Mouse (Mus musculus) frontal cortex, adult 2 months (tissue): ENCODE results near the gene Fam222a. TPM values are rescaled to one million over a fixed set of nuclear protein-coding genes. Genes with fewer than 3 reads are reported as not detected.
A peak's percentile ranks its signal among the peaks of the same experiment; 100 is the strongest.

ENCODE experiments used
- DNase-seq, 2 experiments: peaks; one replicate each; pipeline ENCODE4 v3.0.0; 2022; ENCODE audit warnings: low spot score in 1 of 2; ENCODE audit errors: extremely low spot score in 1 of 2
- polyA plus RNA-seq: library from polyadenylated mRNA; depleted of rRNA; stranded (reverse); fragments of >200 nt; gene quantifications from 2 replicates; pipeline ENCODE4 v1.2.3, GENCODE M21; 2012; rRNA removed

Fam222a gene
- polyA plus RNA-seq, result 8.3 and 10.6 TPM in 2 replicates

DNA sequence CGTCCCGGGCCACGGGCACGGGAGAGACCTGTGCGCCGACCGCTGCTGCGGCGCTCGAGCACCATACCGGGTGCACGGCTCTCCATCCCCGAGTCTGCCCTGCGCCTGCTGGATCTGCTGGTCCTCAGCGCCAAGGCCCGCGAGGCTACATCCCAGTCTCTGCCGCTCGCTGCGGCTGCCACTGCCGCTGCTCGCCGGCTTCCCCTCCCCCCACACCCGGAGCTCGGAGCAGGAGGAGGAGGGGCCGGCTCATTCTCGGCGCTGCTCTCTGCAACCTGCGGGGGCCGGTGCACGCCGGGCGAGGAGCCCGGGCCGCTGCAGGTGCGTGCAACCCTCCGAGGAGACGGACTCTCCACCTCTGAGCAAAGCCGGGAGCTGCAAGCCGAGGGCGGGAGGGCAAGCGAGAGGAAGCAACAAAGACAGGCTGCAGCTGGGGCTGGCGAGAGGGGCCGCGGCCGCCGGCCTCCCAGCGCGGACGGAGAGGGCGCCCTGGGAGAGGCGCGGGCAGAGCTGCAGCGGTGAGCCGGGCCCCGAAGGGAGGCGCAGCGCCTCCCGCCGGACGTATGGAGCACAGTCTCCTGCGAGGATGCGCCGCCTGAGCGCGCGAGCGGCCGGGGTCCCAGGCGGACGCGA lies at the start of gene Fam222a:
Gene Fam222a, plus strand, starts transcription at position 452 of the 633 bp plus-strand sequence.
- peak in 1 of 2 experiments; percentile 57 for DNase-seq

DNA sequence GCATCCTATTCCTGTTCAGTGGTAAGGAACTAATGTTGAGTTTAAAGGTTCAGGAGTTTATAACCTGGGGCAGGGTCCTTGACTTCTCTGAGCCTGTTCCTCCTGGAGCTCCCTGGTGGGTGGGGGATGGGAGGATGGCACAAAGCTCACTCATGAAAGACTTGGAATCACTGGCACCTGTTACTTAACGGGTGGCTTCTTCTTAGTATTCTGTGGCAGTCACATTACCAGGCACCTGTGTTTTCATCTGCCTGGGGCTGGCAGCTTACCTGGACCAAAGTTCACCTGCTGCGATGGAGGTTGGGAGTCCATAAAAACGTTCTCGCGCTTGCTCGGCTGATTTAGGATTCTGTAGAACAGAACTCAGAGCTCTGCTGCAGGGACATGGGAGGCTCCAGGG lies 39.5 kb upstream of the Fam222a start:
- no peak for DNase-seq

DNA sequence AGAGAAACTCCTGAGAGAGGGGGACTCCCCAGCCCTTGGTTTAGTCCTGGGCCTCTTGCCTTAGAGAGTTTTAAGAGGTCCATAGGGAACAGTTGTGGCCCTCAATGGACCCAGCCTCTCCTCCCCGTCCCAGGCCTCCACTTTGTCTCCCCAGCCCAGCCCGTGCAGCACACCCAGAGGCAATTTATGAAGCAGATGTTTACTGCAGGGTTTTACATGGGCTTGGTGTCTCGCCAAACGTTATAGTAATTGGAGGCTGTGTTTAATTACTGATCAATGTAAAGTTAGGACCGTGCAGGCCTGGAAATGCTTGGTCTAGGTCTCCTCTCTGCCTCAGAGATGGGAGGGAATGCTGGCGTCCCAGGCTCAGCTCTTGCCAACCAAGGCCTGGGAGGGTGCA lies 37.5 kb upstream of the Fam222a start:
- DNase-seq, result no peak

DNA sequence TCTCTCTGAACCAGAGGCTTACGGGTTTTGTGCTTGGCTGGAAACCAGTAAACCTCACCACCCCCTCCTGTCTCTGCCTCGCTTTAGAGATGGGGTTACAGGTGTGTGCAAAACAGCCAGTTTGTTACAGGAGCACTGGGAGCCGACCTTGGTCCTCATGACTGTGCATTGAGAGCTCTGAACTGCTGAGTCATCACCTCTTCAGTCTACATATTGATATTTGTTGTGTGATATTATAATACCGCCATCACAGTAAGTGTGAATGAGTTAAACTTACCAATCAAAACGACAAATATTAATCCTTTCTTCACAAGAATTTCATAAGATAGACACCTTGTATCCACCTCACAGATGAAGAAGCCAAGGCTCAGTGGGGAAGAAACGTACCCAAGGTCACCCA lies 35.8 kb upstream of the Fam222a start:
- no peak for DNase-seq

DNA sequence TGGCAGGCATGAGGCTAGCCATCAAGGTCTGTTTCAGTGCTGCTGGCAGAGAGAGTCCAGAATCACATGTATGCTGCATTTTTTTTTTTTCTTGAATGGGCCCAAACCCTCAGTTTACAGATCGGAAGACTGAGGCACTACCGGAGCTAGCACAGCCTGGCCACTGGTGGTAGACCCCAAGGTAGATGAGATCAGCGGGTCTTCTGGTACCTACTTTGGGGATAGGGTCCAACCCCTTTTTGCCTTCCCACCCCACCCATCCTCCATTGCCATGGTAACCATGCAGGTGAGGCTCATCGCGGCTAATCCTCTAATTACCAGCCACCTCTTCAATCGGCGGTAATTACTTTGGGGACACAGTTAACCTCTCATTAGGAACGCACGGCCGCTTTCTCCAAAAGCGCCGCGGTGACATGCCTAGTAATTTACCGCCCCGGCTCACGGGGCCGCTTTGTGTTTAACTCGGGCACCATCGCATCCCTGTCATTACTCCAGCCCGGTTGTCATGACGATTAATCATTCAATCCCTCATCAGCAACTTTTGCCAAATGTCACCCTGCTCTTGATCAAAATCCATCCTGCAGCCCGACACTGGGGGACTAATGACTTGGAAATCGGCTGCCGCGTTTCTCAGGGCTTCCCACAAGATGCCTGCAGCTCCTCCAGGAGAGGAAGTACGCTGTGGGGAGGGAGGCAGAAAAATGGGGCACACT lies 30.4 kb upstream of the Fam222a start:
- DNase-seq, result peak in 1 of 2 experiments; percentile 7

DNA sequence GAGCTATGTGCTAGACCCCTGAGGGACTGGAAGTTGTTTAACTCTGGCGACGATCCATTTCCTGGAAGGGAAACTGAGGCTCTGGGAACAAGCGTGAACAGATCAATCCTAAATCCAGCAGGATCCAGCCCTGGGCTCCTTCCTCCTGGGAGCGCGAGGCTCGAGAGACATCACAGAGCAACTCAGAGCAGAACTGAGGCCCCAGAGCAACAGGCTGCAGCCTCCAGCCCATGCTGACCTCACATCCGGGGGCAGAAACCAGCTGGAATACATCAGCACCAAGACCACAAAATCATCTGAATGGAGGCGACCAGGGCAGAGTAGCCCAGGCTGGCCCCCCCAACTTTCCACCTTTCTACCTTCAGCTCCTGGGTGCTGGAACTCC lies 29.8 kb upstream of the Fam222a start:
- DNase-seq, result no peak

DNA sequence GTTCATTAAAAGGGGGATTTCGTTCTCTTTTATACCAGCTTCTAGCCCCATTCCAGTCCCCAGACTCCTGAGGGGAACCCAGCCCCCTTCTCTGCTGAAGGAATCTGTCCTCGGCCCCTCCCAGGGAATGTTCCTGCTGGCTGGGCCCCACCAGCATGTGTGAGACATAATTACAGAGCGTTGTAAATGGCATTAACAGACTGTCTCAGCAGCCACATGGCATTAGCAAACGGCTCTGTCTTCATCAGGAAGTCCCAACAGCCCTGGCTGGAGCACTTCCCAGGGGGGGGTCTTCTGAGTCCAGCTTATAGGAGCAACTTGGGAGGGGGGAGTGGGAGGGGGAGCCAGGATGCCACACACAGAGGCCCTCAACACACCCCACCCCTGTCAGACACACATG lies 29.1 kb upstream of the Fam222a start:
- DNase-seq, result no peak

DNA sequence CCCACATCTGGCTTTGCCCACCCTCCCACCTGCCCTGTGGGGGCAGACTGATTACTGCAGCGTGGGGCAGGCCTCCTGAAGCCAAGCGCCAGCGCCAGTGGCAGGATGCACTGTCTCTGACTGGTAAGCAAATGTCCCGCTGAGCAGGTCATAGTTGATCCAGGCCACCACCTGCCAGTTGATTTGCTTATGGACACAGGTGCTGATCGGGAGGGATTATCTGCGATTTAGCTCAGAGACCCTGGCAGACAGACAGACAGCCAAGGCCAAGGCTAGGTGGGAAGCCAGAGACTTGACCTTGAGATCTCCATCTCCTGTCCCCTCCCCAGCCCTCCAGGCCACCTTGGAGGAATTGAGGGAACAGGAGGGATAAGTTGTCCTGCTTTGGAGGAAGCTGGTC lies 28.1 kb upstream of the Fam222a start:
- no peak for DNase-seq

DNA sequence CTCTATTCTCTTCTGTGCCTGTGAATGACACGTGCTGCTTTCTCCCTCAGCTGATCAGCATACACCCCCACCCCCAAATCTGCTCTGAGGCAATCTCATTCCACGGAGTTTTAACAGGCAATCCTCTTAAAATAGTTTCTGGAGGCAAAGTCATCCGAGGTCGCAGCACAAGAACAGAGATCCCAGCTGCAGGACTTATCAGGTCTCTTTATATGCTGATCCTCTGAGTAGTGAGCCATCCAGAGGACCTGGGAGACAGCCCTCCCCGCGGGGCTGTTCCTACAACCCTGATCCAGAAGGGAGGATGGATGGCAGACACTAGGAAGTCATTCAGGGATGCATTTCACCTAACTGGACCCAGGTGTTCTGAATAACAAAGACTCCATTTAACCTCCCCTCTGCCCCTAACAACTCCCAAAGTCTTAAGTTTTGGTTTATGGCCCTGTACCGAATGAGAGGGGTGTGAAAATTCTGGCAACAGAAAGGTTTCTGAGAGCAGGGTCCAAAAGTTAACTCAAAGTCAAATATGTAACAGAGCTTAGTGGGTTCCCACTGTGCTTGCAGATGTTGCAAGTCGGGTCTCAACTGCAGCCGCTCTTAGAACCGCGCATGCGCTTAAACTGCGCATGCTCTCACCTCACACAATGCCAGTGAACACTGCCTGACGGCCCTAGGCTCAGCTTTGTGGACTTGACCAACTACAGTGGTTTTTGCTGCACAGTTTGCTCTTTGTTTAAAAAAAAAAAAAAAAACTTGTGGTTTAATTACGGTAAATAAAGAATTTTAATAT lies 26.0 kb upstream of the Fam222a start:
- DNase-seq, result no peak

DNA sequence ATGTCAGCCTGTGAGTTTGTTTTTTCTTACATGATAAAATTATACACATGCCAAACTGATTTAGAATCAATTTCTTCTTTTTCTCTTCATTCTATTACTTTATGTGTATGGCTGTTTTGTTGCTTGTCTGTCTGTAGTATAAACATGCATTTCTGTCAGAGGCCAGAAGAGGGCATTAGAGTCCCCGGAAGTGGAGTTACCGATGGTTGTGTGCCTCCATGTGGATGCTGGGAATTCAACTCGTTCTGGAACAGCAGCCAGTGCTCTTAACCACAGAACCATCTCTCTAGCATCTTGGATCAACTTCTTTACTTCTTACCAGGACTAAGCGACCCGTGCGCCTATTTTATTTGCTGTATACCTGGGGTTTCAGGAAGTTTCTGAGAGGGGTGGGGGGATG lies 24.2 kb upstream of the Fam222a start:
- DNase-seq, result no peak

DNA sequence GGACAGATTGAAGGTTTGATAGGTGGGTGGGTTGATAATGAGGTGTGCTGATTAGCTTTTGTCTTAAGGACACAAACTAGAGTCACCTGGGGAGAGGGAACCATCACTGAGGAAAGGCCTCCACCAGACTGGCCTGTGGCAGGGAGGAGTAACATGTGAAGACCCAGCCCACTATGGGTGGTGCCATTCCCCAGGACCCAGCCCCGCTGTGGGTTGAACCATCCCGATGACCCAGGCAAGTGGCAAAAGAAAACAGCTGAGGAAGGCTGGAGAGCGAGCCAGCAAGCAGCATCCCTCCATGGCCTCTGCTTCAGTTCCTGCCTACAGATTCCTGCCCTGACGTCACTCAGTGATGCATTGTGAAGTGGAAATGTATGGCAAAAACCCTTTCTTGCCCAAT lies 23.6 kb upstream of the Fam222a start:
- DNase-seq, result no peak

DNA sequence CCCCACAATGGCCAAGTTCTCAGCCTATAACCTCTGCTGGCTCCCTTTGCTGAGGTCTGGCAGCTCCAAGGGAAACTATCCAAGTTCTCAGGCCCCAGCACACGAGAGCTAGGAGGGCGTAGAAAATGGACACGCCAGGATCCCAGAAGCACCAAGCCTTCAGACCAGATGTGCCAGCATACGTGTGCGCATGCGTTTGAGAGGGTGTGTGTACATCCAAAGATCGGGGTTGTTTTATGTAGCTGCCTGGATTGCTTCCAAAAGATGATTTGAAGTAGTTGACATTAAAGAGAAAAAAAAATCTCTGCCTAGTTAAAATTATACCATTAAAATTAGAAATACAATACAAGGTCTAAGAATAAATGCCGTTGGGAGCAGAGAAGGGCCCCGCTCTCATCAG lies 22.7 kb upstream of the Fam222a start:
- DNase-seq, result peak in 1 of 2 experiments; percentile 44

DNA sequence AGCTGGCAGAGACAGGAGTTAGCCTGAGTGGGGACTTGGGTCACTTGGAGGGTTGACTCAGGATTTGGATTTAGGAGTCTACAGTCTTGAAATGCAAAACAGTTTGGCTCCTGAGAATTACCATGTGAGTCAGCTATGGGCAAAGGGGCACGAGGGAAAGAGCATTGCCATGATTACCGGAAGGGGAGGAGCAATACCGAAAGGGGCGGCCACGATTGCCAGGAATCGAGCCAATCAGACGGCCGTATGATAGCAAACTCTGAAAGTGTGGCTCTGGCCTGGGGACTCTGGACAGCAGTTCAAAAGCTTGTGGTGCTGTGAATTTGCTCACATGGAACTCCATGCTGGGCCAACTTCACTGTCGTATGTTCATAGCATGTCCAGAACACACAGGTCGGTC lies 18.8 kb upstream of the Fam222a start:
- no peak for DNase-seq

DNA sequence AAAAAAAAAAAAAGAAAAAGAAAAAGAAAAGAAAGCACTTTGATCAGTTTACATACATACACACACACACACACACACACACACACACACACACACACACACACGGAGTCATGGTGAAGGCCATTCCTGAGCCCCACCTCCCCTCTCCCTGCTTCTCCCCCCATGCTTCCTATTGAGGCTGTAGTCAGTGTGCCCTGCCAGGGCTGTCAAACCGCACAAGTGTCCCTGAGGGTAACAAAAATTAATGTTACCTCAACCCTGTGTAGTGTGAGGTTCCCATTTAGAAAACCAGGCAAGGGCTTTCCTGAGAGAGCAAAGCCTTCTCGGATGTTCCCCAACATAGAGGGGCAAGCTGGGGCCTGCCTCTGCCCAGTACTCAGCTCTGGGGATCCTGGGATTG lies 18.0 kb upstream of the Fam222a start:
- no peak for DNase-seq

DNA sequence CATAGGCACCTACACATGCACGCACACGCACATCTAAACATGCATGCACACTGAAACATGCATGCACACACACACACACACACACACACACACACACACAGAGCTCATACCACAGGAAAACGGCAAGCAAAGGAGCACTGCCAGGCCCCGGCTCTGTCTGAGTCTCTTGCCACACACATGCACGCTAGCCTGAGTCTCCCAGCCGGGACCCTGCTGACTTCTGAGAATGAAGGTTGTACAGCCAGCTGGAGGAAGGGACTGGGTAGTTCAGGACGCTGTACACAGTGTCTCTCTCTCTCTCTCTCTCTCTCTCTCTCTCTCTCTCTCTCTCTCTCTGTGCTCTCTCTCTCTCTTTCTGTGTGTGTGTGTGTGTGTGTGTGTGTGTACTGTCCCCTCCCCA lies 17.4 kb upstream of the Fam222a start:
- no peak for DNase-seq

DNA sequence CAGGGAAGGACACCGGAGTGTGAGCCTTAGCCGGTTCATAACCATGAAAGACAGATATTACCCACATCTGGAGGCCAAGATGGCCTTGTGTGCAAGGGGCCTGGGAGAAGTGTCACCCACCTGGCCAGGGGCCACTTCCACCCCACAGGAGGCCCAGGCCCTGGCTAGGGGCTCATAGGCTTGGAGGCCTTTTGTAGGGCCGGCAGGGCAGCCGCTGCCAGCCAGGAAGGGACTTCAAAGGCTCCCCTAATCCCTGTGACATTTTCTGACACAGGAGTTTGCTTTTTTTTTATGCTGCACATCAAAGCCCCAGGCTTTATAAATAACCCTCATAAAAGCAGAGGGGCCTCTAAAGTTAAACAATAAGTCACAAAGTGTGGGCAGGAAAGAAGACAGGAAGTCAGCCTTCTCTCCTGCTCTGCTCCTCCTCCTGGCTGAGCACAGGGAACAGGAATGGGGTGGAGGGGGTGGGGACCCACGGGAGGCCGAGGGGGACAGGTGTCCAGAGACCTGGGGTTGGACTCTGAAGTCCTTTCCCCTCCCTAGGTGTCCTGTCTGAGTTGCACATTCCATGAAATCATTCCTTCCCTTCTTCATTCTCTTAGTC lies 16.8 kb upstream of the Fam222a start:
- no peak for DNase-seq

DNA sequence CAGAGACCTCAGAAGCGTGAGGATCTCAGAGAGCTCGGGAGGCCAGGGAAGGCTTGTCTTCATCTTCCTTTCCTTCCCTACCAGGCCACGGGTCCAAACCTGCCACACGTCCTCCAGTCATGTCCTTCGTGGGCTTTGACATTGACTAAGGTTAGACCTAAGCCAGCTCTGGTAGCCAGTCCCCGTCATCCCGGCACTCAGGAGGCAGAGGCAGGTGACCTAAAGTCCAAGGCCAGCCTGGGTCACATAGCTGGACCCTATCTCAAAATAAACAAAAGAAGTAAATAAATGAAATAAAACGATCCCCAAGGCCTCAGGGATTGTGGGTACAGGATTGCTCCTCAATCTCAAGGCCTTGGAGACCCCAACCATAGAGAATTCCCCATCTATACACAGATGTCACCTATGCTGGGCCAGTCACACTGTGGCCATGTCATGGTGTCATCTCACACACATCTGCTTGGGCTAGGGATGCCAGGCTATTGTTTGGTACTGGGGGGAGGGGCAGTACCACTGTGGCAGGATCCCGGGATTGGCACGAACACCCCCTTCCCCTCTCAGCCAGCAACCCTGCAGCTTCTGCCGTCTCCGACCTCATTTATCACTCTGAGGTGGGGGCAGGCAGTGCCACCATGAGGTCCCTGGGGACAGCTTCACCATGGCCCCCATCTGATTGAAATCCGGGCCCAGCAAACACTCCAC lies 15.2 kb upstream of the Fam222a start:
- DNase-seq, result peak in 1 of 2 experiments; percentile 20

DNA sequence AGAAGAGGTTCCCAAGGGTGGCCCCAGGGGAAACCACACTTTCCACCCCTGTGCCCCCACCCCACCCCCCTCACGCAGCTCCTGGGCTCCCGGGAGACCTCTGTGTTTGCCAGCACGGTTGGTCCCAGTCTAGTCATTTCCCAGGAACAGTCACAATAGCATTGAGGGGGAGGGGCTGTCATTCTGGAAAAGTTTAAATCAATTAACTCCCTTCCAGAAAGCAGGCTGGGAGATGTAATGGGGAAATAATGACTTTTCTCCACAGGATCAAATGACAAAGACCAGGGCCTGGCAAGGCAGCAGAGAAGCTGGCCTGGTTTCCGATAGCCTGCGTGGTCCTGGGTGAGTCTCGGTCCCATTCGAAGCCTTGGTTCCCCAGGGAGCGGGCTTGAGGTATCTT lies 14.1 kb upstream of the Fam222a start:
- DNase-seq, result no peak

DNA sequence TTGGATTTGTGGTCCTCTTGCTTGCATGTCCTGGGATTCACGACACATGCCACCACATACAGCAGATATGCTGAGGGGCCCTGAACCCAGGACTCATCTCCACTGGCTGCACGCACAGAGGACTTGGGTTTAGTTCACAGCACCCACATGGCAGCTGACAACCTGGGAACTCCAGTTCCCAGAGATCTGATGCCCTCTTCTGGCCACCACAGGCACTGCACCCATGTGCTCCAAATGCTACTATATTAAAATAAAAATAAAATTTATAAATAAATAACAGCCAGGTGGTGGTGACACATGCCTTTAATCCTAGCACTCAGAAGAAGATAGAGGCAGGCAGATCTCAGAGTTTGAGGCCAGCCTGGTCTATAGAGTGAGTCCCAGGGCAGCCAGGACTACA lies 12.4 kb upstream of the Fam222a start:
- no peak for DNase-seq

DNA sequence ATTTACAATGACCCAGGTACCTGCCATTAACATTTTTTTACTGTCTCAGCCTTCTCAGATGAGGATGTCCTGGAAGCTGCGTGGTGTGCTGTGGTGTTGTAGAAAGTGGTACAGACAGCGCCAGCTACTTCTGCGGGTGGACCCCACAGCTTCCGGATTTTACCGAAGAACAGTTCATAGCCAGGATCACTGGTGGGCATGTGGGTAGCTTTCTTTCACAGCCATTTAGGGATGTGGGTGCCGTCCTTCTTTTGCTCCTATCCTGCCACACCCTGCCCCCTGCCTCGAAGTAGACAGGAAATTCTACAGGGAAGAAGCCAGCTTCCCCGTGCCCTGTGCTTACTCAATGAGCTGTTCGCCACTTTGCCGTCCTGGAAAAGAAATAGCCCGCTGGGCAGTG lies 11.7 kb upstream of the Fam222a start:
- DNase-seq, result no peak
